Mouse (Mus musculus) midbrain, embryonic 10.5 days (tissue): ENCODE measurements at regions not wholly inside any gene's neighbourhood (a gene's known extent, or its start where the extent isn't known, plus 50 kb on each side); places are given as distances from the start of the nearest gene placed in this dataset.

Experiments
- DNase-seq: peaks from one replicate; pipeline ENCODE4 v3.0.0-alpha.2; 2017; ENCODE audit warnings: low spot score
- H3K27ac ChIP-seq: fragments of 300-500 bp; sonication (generic); replicated peaks from 2 replicates; pipeline ENCODE4 v1.5.1; 2016; ENCODE audit warnings: mild to moderate bottlenecking
- H3K27me3 ChIP-seq: fragments of 300-500 bp; sonication (generic); 2 replicates; pipeline ENCODE4 v1.6.1; 2016; ENCODE audit warnings: low read depth, mild to moderate bottlenecking; ENCODE audit not compliant: poor library complexity, severe bottlenecking
- H3K36me3 ChIP-seq: fragments of 300-500 bp; sonication (generic); 2 replicates; pipeline ENCODE4 v1.6.1; 2016; ENCODE audit warnings: mild to moderate bottlenecking, moderate library complexity
- H3K4me1 ChIP-seq: fragments of 300-500 bp; sonication (generic); 2 replicates; pipeline ENCODE4 v1.6.1; 2016
- H3K4me3 ChIP-seq: fragments of 300-500 bp; sonication (generic); 2 replicates; pipeline ENCODE4 v1.5.1; 2016; ENCODE audit warnings: mild to moderate bottlenecking, moderate library complexity
- H3K9me3 ChIP-seq: fragments of 300-500 bp; sonication (generic); replicated peaks from 2 replicates; pipeline ENCODE4 v1.6.1; 2016; ENCODE audit warnings: mild to moderate bottlenecking
- WGBS: fragments of 180-500 bp; shearing (Covaris S2); methylation state at CpG from one replicate; pipeline ENCODE4 v1.1.7; 2016; 5-methylcytosine and 5-hydroxymethylcytosine counted together

DNA sequence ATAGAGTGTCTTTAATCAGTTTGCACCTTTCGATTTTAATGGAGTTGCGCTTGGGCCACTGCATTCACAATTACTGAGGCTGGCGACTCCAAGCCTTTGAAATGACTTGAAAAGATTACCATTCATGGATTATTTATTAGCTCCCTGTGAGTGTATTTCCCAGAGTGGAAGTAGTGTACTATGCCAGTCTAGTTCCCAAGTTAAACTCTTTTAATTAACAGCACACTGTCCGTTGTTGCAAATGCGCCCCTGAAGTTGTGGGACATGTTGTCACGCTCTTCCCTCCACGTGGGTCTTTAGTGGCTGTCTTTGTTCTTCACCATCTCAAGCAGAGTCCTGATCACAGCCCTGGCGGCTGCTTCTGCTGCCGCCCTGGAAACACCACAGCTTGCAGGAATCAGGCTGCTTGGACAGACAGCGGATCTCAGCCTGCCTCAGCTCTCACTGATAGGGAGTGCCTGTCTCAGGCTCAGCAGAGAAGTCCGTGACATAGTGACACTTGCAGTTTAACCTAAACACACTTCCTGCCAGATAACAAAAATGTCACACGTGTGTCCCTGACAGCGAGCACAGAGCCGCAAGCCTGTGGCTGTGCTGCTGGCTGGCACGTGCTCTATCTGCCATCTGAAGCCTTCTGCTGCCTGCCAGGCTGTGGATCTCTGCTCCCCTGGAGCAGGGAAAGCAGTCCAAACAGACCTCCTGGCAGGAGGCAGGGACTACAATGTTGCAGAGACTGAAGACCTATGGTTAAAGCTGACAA is 244.1 kb downstream of the Snx10 start:
- Histone ChIP-seq H3K27ac (peak overlapping the region; percentile 73), H3K4me3 (peak overlapping the region; percentile 47)
- WGBS: 7% methylated on average over 15 of the region's 15 CpGs

DNA sequence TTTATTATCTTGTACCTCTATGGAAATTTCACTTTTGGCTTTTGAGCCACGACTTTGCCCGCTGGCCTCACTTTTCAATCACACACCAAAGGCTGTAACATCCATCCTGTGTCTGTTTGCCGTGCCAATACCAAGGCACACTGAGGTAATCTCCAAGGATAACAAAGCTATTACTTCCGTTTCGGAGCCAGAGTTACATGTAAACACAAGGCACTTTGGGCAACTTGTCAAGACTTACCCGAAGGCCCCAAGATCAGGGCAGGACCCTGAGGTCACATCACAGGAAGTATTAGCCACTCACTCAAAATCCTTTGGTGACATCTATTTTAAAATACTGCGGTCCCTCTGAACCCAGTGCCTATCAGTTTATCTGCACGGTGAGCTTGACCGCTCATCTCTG is 241.3 kb downstream of the Skap2 start:
- Histone ChIP-seq H3K27me3 (peaks cover 28% of the 10 kb centered on the region; the same call in 1 of the 2 replicates), H3K27ac (no peak overlapping the region), H3K4me3 (no peak overlapping the region), H3K36me3 (no peaks in the 10 kb centered on the region), H3K4me1 (peaks cover 22% of the 10 kb centered on the region), H3K9me3 (no peaks in the 10 kb centered on the region)
- 88% methylated on average over 9 of the region's 9 CpGs for WGBS
- DNase-seq: no peak

More for the DNA sequence above, 244.1 kb downstream of the Snx10 start:
- no peaks in the 10 kb centered on the region for H3K9me3 ChIP-seq
- DNase-seq: peak; percentile 71
- H3K4me1 ChIP-seq: peaks cover 22% of the 10 kb centered on the region
- no peaks in the 10 kb centered on the region for H3K36me3 ChIP-seq
- peaks cover 36% of the 10 kb centered on the region; the same call in 1 of the 2 replicates for H3K27me3 ChIP-seq

DNA sequence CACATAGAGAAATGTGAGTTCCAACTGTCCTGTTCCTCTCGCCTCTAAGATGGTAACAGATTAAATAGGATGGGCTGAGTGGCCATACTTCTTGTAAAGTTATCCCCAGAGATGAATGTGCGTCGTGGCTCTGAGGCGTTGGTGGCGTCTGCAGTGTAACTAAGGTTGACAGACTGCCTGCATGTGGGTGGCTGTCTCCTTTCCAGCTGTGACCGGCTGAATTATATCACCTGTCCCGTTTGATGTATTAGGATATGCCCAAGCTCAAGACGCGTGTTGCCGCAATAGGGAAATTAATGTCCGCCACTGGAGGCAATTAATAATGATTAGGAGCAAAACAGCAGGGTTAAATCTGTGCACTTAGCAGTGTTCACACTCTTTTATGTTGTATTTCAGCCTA is 240.9 kb downstream of the Skap2 start:
- no peak for DNase-seq
- H3K27me3 ChIP-seq: peaks cover 24% of the 10 kb centered on the region; the same call in 1 of the 2 replicates
- no peaks in the 10 kb centered on the region for H3K36me3 ChIP-seq
- no peaks in the 10 kb centered on the region for H3K9me3 ChIP-seq
- 92% methylated on average over 11 of the region's 11 CpGs for WGBS
- no peak overlapping the region for H3K4me3 ChIP-seq
- H3K27ac ChIP-seq: no peak overlapping the region
- H3K4me1 ChIP-seq: peaks cover 20% of the 10 kb centered on the region

DNA sequence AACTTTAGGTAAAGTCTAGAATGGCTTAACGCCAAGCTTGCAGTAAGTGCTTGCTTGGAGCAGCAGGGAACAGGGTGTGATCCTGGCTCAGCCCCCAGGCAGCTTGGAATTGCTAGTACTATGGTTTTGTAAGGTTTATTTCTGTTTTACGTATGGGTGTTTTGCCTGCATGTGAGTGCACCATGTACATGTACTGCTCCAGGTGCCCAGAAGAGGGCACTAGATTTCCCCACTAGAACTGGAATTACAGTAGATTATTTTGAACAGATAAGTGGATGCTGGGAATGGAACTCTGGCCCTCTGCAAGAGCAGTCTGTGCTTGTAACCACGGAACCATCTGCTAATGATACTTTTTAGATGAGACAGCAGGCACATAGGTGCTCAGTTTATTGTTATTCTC is 237.6 kb downstream of the Skap2 start:
- Histone ChIP-seq H3K4me1 (no peaks in the 10 kb centered on the region), H3K36me3 (no peaks in the 10 kb centered on the region), H3K27ac (no peak overlapping the region), H3K27me3 (0 out of 2 replicates have a peak, but pooled peaks cover 2% of the 10 kb centered on the region), H3K4me3 (no peak overlapping the region), H3K9me3 (no peaks in the 10 kb centered on the region)
- 78% methylated on average over 3 of the region's 3 CpGs for WGBS
- DNase-seq: no peak

DNA sequence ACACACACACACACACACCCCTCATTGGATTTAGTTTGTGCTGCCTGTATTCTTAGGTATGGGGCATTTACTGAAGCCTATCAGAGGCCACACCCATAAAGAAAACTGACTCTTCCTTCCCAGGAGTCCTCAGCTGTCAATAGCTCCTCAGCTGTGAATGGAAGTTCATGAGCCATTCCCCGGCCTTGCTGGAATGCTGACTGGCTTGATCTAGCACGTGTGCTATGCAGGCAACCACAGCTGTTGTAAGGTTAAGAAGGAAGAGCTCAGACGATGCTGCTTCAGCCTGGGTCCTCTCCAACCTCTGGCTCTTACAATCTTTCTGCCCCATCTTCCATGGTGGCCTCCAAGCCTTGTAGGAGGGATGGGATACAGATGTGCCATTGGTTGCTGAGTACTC is 226.7 kb downstream of the Skap2 start:
- no peak for DNase-seq
- no peak overlapping the region for H3K4me3 ChIP-seq
- H3K9me3 ChIP-seq: no peaks in the 10 kb centered on the region
- H3K4me1 ChIP-seq: 0 out of 2 replicates have a peak, but pooled peaks cover 3% of the 10 kb centered on the region
- 72% methylated on average over 3 of the region's 3 CpGs for WGBS
- no peaks in the 10 kb centered on the region for H3K27me3 ChIP-seq
- no peaks in the 10 kb centered on the region for H3K36me3 ChIP-seq
- H3K27ac ChIP-seq: no peak overlapping the region

DNA sequence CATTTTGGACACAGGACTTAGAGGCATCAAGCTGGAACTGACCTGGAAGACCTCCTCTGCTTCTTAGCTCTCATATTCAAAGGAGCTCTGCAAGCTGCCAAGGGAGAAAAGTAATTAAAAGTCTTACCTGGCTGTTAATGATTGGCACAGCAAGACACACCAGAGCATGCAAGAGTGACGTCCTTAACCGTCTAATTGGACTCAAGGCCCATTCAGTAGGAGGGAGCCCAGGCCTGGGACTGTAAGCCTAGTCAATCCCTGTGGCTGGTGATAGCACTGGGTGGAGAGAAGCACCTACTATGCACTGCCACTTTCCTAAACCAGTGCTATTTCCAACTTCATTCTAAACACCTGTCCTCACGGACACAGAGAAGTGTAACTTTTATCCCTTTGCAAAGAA is 225.5 kb downstream of the Skap2 start:
- Histone ChIP-seq H3K4me3 (no peak overlapping the region), H3K27me3 (no peaks in the 10 kb centered on the region), H3K27ac (no peak overlapping the region), H3K4me1 (no peaks in the 10 kb centered on the region), H3K36me3 (no peaks in the 10 kb centered on the region), H3K9me3 (no peaks in the 10 kb centered on the region)
- 78% methylated on average over 3 of the region's 3 CpGs for WGBS
- no peak for DNase-seq

DNA sequence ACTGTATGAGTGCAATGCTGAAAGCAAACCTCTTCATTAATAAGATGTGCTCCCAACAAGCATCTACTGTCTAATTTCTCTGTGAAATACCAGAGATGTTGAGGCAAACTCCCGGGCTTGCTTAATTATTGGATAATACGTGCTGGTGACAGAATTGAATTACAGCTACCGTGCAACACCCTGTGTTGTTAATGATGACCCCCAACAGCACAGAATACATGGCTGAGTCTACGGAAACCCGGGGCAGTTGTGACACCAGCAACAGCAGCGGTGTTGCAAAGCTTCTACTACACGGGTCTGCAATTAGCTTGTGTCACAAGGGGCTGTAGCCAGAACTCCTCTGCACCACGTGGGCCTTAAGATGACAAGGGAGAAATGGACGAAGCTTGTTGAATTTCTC is 224.2 kb downstream of the Skap2 start:
- Histone ChIP-seq H3K27me3 (no peaks in the 10 kb centered on the region), H3K4me3 (no peak overlapping the region), H3K27ac (no peak overlapping the region), H3K36me3 (no peaks in the 10 kb centered on the region), H3K4me1 (no peaks in the 10 kb centered on the region), H3K9me3 (no peaks in the 10 kb centered on the region)
- 89% methylated on average over 9 of the region's 9 CpGs for WGBS
- DNase-seq: no peak

DNA sequence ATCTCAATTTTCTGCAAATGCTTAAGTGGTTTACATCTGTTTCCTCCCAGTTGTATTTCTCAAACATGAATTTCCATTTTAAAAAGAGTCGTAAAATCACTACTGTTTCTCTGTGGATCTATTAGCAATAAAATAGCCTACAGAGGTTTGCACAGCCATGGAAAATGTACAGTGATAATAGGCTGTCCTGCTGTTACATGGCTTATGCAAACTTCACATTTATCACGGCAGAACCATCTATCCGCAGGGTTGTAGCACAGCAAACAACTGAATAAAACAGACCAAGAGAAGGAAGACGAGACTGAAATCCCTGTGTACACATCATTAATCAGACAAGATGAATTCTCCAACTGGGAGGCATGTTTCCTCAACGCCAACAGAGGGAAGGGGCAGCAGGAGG is 222.1 kb downstream of the Skap2 start:
- no peak for DNase-seq
- WGBS: 87% methylated on average over 5 of the region's 5 CpGs
- no peak overlapping the region for H3K4me3 ChIP-seq
- no peaks in the 10 kb centered on the region for H3K27me3 ChIP-seq
- no peaks in the 10 kb centered on the region for H3K36me3 ChIP-seq
- no peak overlapping the region for H3K27ac ChIP-seq
- no peaks in the 10 kb centered on the region for H3K4me1 ChIP-seq
- H3K9me3 ChIP-seq: no peaks in the 10 kb centered on the region

DNA sequence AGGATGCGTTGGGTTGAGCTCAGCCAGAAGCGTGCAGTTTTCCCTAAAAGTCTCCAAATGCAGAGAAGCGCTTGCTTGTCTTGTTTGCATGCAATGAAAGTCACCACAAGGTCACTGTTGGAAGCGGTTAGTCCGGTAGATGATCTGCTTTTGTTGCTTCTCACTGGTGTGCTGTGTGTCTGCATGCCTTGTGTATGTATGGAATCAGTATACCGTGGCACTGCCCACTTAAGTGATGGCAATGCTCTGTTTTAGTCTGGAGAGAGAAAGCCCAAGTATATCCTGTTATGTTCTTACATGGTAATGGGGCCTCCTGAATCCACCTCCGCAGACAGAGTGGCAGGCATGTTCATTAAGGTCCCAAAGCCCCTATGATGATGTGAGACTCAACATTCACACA is 221.7 kb downstream of the Skap2 start:
- 92% methylated on average over 7 of the region's 7 CpGs for WGBS
- H3K4me1 ChIP-seq: no peaks in the 10 kb centered on the region
- no peak for DNase-seq
- no peak overlapping the region for H3K27ac ChIP-seq
- H3K27me3 ChIP-seq: no peaks in the 10 kb centered on the region
- no peak overlapping the region for H3K4me3 ChIP-seq
- H3K9me3 ChIP-seq: no peaks in the 10 kb centered on the region
- H3K36me3 ChIP-seq: no peaks in the 10 kb centered on the region

DNA sequence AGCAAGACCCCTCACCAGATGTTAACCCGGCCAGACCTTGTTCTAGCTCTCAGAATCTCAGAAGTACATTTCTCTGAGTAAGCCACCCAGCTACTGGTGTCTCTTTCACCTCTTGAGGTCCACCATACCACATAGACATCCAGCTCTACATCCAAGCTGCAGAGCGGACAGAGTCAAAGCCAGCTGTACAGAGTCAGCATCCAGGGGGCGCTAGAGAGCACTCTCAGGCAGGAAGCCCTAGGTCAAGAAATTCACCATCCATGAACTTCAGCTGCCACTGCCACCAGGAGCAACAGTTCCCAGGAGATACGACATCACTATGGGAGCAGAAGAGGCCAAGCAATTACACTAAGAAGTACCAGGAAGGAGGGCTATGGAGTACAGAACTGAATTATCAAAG is 217.0 kb downstream of the Skap2 start:
- Histone ChIP-seq H3K9me3 (no peaks in the 10 kb centered on the region), H3K27ac (no peak overlapping the region), H3K4me1 (no peaks in the 10 kb centered on the region), H3K36me3 (no peaks in the 10 kb centered on the region), H3K4me3 (no peak overlapping the region), H3K27me3 (no peaks in the 10 kb centered on the region)
- WGBS: 58% methylated on average over 4 of the region's 4 CpGs
- DNase-seq: peak; percentile 53

DNA sequence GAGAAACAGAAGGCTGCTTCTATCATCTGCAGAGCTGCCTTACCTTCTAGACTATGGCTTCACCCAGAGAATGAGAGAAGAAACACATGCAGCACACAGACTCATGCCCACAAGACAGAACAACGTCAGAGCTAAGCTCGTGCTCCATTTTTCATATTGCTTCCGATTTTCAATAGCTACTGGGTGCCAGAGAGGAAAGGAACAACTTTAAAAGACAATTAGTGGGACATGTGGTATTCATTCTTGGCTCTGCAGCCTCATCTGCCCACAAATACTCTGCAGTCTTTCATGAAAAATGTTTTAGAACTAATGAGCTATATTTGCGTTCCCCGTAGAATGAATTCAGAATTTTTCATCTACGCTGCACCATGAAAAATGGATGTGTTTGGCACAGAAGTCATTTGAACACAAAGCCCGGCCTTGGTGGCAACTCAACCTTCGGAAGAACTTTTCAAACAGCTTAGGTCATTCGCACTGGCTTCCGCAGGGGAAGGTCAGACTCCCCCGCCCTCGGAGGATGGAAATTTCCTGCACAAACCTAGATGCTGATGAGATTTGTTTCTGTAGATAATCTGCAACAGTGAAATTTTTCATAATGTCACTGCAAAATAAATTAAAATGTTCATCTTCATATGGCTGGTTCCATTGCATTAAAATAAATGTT is 213.6 kb downstream of the Skap2 start:
- 94% methylated on average over 12 of the region's 12 CpGs for WGBS
- DNase-seq: no peak
- H3K4me1 ChIP-seq: no peaks in the 10 kb centered on the region

DNA sequence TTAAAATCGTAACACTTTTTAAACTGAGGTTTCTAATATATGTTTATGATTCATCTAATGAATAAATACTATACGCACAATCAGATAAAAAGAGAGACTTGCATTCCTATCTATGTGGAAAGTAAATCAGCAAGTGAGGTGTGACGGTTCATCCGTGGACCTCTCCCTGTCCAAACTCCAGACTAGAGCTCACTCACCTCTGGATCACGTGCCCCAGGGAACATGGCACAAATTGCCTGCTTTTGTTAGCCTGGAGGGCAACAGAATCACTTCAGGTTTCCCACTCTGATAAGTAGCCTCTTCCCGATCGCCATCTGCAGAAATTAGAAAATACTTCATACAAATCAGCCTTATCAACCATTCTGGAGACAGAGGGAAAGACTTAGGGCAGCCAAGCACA is 206.7 kb downstream of the Skap2 start:
- H3K9me3 ChIP-seq: no peaks in the 10 kb centered on the region
- 88% methylated on average over 7 of the region's 7 CpGs for WGBS
- no peaks in the 10 kb centered on the region for H3K27me3 ChIP-seq
- 0 out of 2 replicates have a peak, but pooled peaks cover 6% of the 10 kb centered on the region for H3K4me1 ChIP-seq
- H3K36me3 ChIP-seq: no peaks in the 10 kb centered on the region
- no peak overlapping the region for H3K27ac ChIP-seq
- no peak overlapping the region for H3K4me3 ChIP-seq
- DNase-seq: no peak

More for the DNA sequence above, 213.6 kb downstream of the Skap2 start:
- H3K27ac ChIP-seq: no peak overlapping the region
- no peaks in the 10 kb centered on the region for H3K36me3 ChIP-seq
- no peak overlapping the region for H3K4me3 ChIP-seq
- no peaks in the 10 kb centered on the region for H3K9me3 ChIP-seq
- no peaks in the 10 kb centered on the region for H3K27me3 ChIP-seq
